Mouse (Mus musculus): ENCODE data around the gene Cad. TPM values are rescaled to one million over a fixed set of nuclear protein-coding genes. Genes with fewer than 3 reads are reported as not detected.
A peak's percentile ranks its signal among the peaks of the same experiment; 100 is the strongest.

The Cad gene
- total RNA-seq, 4 experiments from 2014 or later, result 25.5 to 30.8 (median 27.9) TPM

- no peak for DNase-seq (ENCODE audit: low spot score in 2 of 2)
Observed at GRCm38 (mm10) chr5:31108000-31108490, 53.5 kb downstream of the Cad start, which contains the start of gene Slc30a3. Gene Slc30a3, minus strand, starts transcription at chr5:31108237.

GRCm38 (mm10) chr5:31110781-31111180 is 56.2 kb downstream of the Cad start:
- no peak for DNase-seq (ENCODE audit: low spot score in 2 of 2)

- peak; percentile 60 to 69 for DNase-seq (ENCODE audit: low spot score in 2 of 2)
Observed at GRCm38 (mm10) chr5:31116354-31116753, 61.8 kb downstream of the Cad start, which contains the start of gene Trim54. Gene Trim54, plus strand, starts transcription at chr5:31116712.

GRCm38 (mm10) chr5:31116912-31117311 is 62.3 kb downstream of the Cad start:
- peak in 1 of 2 experiments; percentile 15 for DNase-seq (ENCODE audit: low spot score in 2 of 2)

- DNase-seq (ENCODE audit: low spot score in 2 of 2), result no peak
Observed at GRCm38 (mm10) chr5:31121111-31121510, 66.5 kb downstream of the Cad start.

GRCm38 (mm10) chr5:31123481-31123880 is 68.9 kb downstream of the Cad start:
- no peak for DNase-seq (ENCODE audit: low spot score in 2 of 2)

GRCm38 (mm10) chr5:31126050-31126449 is 71.5 kb downstream of the Cad start:
- DNase-seq (ENCODE audit: low spot score in 2 of 2), result no peak

Other genes starting within 250 kb of the Cad start
- gene Mapre3, start 240.1 kb upstream of the Cad start, total RNA-seq (2022), result 100 to 1,000 TPM in 1 of 4 experiments, 10 to 100 TPM in 3; 88.7 to 101 (median 92.6) TPM
- 10 to 100 TPM; 26.5 to 32.4 (median 29.7) TPM for gene Tmem214, start 186.8 kb upstream of the Cad start, total RNA-seq (2022)
- 1 to 10 TPM; 2.7 to 5.6 (median 3.2) TPM for gene Agbl5, start 166.1 kb upstream of the Cad start, total RNA-seq (2022)
- gene Ost4, start 147.0 kb upstream of the Cad start, total RNA-seq (2022), result 100 to 1,000 TPM in 2 of 4 experiments, 10 to 100 TPM in 2; 96.6 to 117 (median 105) TPM
- 1 to 10 TPM; 1.7 to 3.0 (median 2.8) TPM for gene Emilin1, start 141.4 kb upstream of the Cad start, total RNA-seq (2022)
- gene Khk, start 133.3 kb upstream of the Cad start, total RNA-seq (2022), result 10 to 100 TPM; 35.7 to 40.5 (median 38.2) TPM
- 1 to 10 TPM; 2.2 to 4.9 (median 3.3) TPM for gene Cgref1, start 109.2 kb upstream of the Cad start, total RNA-seq (2022)
- 10 to 100 TPM; 70.1 to 75.2 (median 74.2) TPM for gene Preb, start 94.4 kb upstream of the Cad start, total RNA-seq (2022)
- gene Tcf23, start 86.1 kb upstream of the Cad start, total RNA-seq (2022), result under 1 TPM; 0.07 to 0.24 (median 0.15) TPM
- gene Atraid, start 6.5 kb upstream of the Cad start, total RNA-seq (2022), result 10 to 100 TPM; 41.9 to 51.2 (median 47.9) TPM
- gene Slc5a6, start 5.9 kb upstream of the Cad start, total RNA-seq (2022), result 1 to 10 TPM; 6.1 to 7.9 (median 6.7) TPM
- gene Dnajc5g, start 51.5 kb downstream of the Cad start, total RNA-seq (2022), result not detected
- gene Slc30a3, start 53.5 kb downstream of the Cad start, total RNA-seq (2022), result under 1 TPM in 2 of 4 experiments, not detected in 2; 0.18 to 0.24 TPM
- 100 to 1,000 TPM; 420 to 527 (median 441) TPM for gene Trim54, start 61.9 kb downstream of the Cad start, total RNA-seq (2022)
- not detected for gene Ucn, start 84.0 kb downstream of the Cad start, total RNA-seq (2022)
- 10 to 100 TPM; 19.2 to 26.8 (median 22.7) TPM for gene Mpv17, start 99.5 kb downstream of the Cad start, total RNA-seq (2022)
- gene Gm29609, start 125.1 kb downstream of the Cad start, total RNA-seq (2022), result under 1 TPM; 0.15 to 0.56 (median 0.29) TPM
- 10 to 100 TPM; 20.5 to 28.0 (median 23.2) TPM for gene Gtf3c2, start 125.4 kb downstream of the Cad start, total RNA-seq (2022)
- 10 to 100 TPM; 31.3 to 35.8 (median 31.7) TPM for gene Snx17, start 138.4 kb downstream of the Cad start, total RNA-seq (2022)
- gene Eif2b4, start 138.7 kb downstream of the Cad start, total RNA-seq (2022), result 10 to 100 TPM; 42.1 to 68.2 (median 50.8) TPM
- gene Zfp513, start 147.5 kb downstream of the Cad start, total RNA-seq (2022), result 10 to 100 TPM in 1 of 4 experiments, 1 to 10 TPM in 3; 6.5 to 12.3 (median 8.5) TPM
- 10 to 100 TPM; 38.2 to 49.9 (median 45.2) TPM for gene Ppm1g, start 165.9 kb downstream of the Cad start, total RNA-seq (2022)
- gene Nrbp1, start 186.1 kb downstream of the Cad start, total RNA-seq (2022), result 10 to 100 TPM; 43.9 to 54.8 (median 51.2) TPM
- gene Gm9970, start 186.5 kb downstream of the Cad start, total RNA-seq (2022), result not detected
- 1 to 10 TPM in 3 of 4 experiments, under 1 TPM in 1; 0.68 to 1.4 (median 1.2) TPM for gene Krtcap3, start 196.9 kb downstream of the Cad start, total RNA-seq (2022)
- gene Ift172, start 236.3 kb downstream of the Cad start, total RNA-seq (2022), result 10 to 100 TPM; 24.6 to 32.9 (median 28.6) TPM
- gene Fndc4, start 241.3 kb downstream of the Cad start, total RNA-seq (2022), result 1 to 10 TPM; 1.1 to 2.0 (median 1.2) TPM
- gene Gckr, start 242.7 kb downstream of the Cad start, total RNA-seq (2022), result not detected